Mouse (Mus musculus) embryonic facial prominence, embryonic 15.5 days (tissue): ENCODE measurements around the gene Neto2. TPM values are rescaled to one million over a fixed set of nuclear protein-coding genes. Genes with fewer than 3 reads are reported as not detected.
"Not testable (repeated sequence)": the region's sequence is repeated elsewhere in the genome, so short reads cannot be mapped to it uniquely, and the experiment has no call there.

Source experiments
- ATAC-seq: fragments of 200-750 bp; cut with Nextera tagmentation; 2 replicates; pipeline ENCODE4 v1.8.0; 2017; ENCODE audit warnings: low read depth, moderate TSS enrichment; ENCODE audit not compliant: insufficient number of reproducible peaks, low FRiP score, low TSS enrichment
- H3K27ac ChIP-seq: fragments of 300-500 bp; sonication (generic); replicated peaks from 2 replicates; pipeline ENCODE4 v1.5.1; 2015; ENCODE audit warnings: mild to moderate bottlenecking, inconsistent platforms
- H3K27me3 ChIP-seq: fragments of 300-500 bp; sonication (generic); 2 replicates; pipeline ENCODE4 v1.6.1; 2015; ENCODE audit warnings: inconsistent platforms
- H3K36me3 ChIP-seq: fragments of 300-500 bp; sonication (generic); 2 replicates; pipeline ENCODE4 v1.6.1; 2015; ENCODE audit warnings: mild to moderate bottlenecking, inconsistent platforms
- H3K4me1 ChIP-seq: fragments of 300-500 bp; sonication (generic); 2 replicates; pipeline ENCODE4 v1.6.1; 2015; ENCODE audit warnings: inconsistent platforms
- H3K4me2 ChIP-seq: fragments of 300-500 bp; sonication (generic); replicated peaks from 2 replicates; pipeline ENCODE4 v1.6.1; 2015; ENCODE audit warnings: mild to moderate bottlenecking, inconsistent platforms
- H3K4me3 ChIP-seq: fragments of 300-500 bp; sonication (generic); replicated peaks from 2 replicates; pipeline ENCODE4 v1.5.1; 2015; ENCODE audit warnings: mild to moderate bottlenecking, inconsistent platforms
- H3K9ac ChIP-seq: fragments of 300-500 bp; sonication (generic); 2 replicates; pipeline ENCODE4 v1.6.1; 2015; ENCODE audit warnings: inconsistent platforms
- H3K9me3 ChIP-seq: fragments of 300-500 bp; sonication (generic); replicated peaks from 2 replicates; pipeline ENCODE4 v1.6.1; 2016; ENCODE audit warnings: inconsistent platforms
- WGBS: fragments of 180-500 bp; shearing (Covaris S2); methylation state at CpG from one replicate; pipeline ENCODE4 v1.1.7; 2015; 5-methylcytosine and 5-hydroxymethylcytosine counted together
- polyA plus RNA-seq: library from polyadenylated mRNA; unstranded; fragments of >200 nt; fragmentation: Nextera tagmentation; extraction: Ambion mirVana; gene quantifications from 2 replicates; pipeline ENCODE4 v1.2.1, GENCODE M21; 2015

Gene Neto2
- polyA plus RNA-seq, 1 experiment from 2014 or later, result 7.5 TPM

DNA sequence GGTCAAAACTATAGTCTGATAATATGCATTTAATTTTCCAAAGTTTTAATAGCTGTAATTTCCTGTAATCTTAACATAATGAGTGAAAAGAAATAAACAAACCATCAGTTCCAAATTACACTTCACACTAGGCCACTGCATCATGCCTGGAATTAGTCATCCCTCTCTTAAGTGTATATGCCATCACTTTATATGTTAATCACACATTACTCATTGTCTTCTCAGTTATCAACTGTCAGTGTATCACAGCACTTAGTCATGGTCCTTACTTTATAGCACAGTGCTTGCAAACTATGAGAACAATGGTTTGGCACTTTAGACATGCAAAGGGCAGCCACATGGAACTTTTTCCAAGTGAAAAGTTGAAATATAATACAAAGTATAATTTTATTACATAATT lies 52.2 kb downstream of the Neto2 start:
- no peak overlapping the region for H3K9ac ChIP-seq
- H3K9me3 ChIP-seq, result no peaks in the 10 kb centered on the region
- H3K36me3 ChIP-seq, result no peaks in the 10 kb centered on the region; the same call in 1 of the 2 replicates
- no peaks in the 10 kb centered on the region for H3K4me1 ChIP-seq
- no peak overlapping the region for H3K27ac ChIP-seq
- H3K4me3 ChIP-seq, result no peak overlapping the region
- no peaks in the 10 kb centered on the region for H3K27me3 ChIP-seq
- no peak overlapping the region for H3K4me2 ChIP-seq
- ATAC-seq, result no peak

DNA sequence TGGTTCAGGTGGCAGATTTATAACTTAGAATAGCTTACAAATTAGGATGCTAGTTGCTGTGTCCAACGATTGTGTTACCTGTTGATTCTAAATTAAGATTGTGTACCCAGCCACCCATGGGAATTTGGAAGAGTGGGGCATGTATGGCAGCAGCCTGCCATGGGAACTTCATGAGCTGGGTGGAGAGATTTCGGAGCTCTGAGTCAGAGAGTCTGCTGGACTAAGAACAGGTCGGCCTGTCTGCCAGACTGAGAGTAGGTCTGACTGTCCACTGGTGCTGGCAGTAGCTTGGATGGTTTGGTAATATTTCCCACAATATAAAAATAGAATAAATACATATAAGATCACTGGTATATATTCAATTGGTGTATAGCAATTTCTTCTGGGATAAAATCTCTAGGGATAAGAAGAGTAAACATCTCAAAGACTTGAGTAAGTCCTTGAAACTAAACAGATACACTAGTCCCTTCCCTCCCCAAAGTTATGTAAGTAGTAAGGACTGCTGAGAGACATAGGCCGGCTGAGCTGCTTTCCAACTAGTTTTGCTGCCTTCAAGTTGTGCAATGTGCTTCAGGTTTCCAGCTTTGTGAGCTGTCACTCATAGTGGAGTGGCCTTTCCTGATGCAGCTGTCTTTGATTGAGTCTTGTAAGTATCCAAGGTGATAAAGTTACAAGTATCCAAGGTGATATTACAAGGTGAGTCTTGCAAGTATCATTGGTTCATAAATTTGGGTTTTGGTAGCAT lies 55.6 kb downstream of the Neto2 start:
- Histone ChIP-seq H3K9ac (no peak overlapping the region), H3K4me2 (no peak overlapping the region), H3K27ac (no peak overlapping the region), H3K36me3 (no peaks in the 10 kb centered on the region; the same call in 1 of the 2 replicates), H3K4me3 (no peak overlapping the region), H3K4me1 (no peaks in the 10 kb centered on the region), H3K9me3 (no peaks in the 10 kb centered on the region), H3K27me3 (no peaks in the 10 kb centered on the region)
- no peak for ATAC-seq
- 77% methylated on average over 4 of the region's 4 CpGs for WGBS

DNA sequence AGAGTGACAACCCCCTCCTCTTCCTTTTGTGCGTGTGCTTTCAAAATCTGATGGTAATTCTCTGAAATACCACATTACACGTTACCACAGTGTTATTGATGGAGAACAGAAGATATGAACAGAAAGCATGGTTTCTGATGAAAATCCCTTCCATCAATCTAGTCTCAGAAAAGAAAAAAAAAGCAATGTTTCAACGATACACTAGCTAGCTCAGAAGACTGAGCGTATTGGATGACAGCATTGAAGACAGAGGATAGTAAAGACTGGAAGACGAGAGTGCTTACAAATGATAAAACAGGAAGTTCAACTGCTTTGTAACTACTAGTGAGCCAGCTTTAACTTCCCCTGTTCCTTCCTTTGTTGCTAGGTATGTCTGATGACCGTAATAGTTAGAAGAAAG lies 76.3 kb downstream of the Neto2 start:
- Histone ChIP-seq H3K27me3 (no peaks in the 10 kb centered on the region), H3K27ac (no peak overlapping the region), H3K4me1 (no peaks in the 10 kb centered on the region), H3K4me2 (no peak overlapping the region), H3K9ac (no peak overlapping the region), H3K36me3 (no peaks in the 10 kb centered on the region), H3K9me3 (no peaks in the 10 kb centered on the region), H3K4me3 (no peak overlapping the region)
- no peak for ATAC-seq
- 87% methylated on average over 6 of the region's 6 CpGs for WGBS

DNA sequence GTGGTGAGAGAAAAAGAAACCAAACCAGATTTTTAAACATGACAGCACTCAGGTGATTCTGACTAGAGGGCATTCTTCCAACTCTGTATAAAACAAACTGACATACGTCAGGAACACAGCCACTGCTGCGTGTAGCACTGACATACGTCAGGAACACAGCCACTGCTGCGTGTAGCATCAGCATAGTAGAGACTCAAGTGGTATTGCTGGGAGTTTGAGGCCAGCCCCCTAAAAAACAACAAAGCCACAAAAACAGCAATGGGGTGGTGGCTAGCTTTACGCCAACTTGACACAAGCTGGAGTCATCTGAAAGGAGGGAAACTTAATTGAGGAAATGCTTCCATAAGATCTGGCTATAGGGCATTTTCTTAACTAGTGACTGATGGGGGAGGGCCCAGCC lies 77.5 kb downstream of the Neto2 start:
- no peak overlapping the region for H3K9ac ChIP-seq
- H3K4me3 ChIP-seq, result no peak overlapping the region
- H3K27me3 ChIP-seq, result no peaks in the 10 kb centered on the region
- no peaks in the 10 kb centered on the region for H3K9me3 ChIP-seq
- no peak overlapping the region for H3K27ac ChIP-seq
- WGBS, result 79% methylated on average over 5 of the region's 5 CpGs
- no peak overlapping the region for H3K4me2 ChIP-seq
- no peak for ATAC-seq
- H3K36me3 ChIP-seq, result no peaks in the 10 kb centered on the region
- H3K4me1 ChIP-seq, result no peaks in the 10 kb centered on the region

DNA sequence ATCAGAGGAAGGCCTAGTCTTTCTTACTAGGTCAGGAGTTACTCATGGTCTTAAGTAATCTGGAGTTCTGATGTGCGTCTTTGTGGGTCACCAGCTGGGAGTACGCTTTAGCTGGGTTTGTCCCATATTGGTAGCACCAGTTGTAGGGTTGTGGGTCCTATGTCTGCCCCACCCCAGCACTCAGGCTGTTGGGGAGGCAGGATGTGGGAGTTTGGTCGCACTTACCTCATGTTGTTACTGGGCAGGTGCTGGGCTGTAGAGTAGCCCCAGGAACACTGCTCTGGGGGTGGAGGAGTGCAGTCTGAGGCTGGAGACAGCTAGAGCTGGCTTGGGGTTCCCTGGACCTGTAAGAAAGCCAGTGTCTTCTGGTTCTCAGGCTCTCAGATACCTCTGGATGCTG lies 81.9 kb downstream of the Neto2 start:
- Histone ChIP-seq H3K36me3 (no peaks in the 10 kb centered on the region), H3K4me3 (no peak overlapping the region), H3K27ac (no peak overlapping the region), H3K4me2 (no peak overlapping the region), H3K9me3 (no peaks in the 10 kb centered on the region), H3K4me1 (no peaks in the 10 kb centered on the region), H3K27me3 (no peaks in the 10 kb centered on the region), H3K9ac (no peak overlapping the region)
- no peak for ATAC-seq
- WGBS, result 80% methylated on average over 3 of the region's 3 CpGs

DNA sequence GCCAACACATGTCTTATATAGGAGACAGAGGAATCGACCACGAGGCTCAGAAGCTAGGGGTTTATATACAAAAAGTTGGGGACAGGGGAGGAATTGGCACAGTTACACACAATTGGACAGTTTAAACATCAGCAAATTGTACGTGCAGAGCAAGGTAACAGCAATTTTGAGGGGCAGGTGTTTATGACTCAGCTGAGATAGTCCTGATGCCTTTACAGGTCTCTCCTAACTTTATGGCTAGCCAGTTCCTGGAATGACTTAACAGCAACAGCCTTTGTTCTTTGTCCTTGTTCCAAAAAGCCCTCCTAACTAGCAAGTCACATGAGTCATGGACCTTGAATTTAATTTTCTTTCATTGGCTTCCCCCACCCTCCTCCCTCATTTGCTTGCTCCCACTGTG lies 83.6 kb downstream of the Neto2 start:
- H3K4me3 ChIP-seq, ATAC-seq, H3K9ac ChIP-seq, H3K9me3 ChIP-seq, H3K36me3 ChIP-seq, H3K27me3 ChIP-seq, H3K4me2 ChIP-seq, H3K27ac ChIP-seq, H3K4me1 ChIP-seq: not testable (repeated sequence)
- WGBS, result 83% methylated on average over 3 of the region's 3 CpGs

DNA sequence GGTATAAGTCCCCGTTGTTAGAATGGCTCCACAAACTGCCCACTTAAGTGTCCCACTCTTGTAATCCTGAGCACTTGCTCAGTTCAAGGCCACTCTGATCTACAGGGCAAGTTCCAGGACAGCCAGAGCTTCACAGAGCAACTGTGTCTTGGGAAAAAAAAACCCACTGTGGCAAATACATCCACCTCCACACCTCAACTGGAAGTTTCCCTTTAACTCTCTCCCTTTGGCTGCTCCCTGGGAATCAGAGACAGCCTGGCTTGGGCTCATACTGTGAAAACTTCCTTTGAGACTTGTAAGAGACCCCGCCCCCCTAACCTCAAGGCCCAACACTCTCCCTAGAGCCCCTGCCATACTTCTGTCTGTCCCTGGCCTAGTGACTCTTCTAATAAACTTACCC lies 91.9 kb downstream of the Neto2 start:
- no peak overlapping the region for H3K4me3 ChIP-seq
- no peak overlapping the region for H3K4me2 ChIP-seq
- WGBS, result 81% methylated on average over 2 of the region's 2 CpGs
- no peak for ATAC-seq
- no peaks in the 10 kb centered on the region for H3K9me3 ChIP-seq
- H3K36me3 ChIP-seq, result no peaks in the 10 kb centered on the region
- H3K27ac ChIP-seq, result no peak overlapping the region
- no peak overlapping the region for H3K9ac ChIP-seq
- no peaks in the 10 kb centered on the region for H3K27me3 ChIP-seq
- H3K4me1 ChIP-seq, result no peaks in the 10 kb centered on the region

DNA sequence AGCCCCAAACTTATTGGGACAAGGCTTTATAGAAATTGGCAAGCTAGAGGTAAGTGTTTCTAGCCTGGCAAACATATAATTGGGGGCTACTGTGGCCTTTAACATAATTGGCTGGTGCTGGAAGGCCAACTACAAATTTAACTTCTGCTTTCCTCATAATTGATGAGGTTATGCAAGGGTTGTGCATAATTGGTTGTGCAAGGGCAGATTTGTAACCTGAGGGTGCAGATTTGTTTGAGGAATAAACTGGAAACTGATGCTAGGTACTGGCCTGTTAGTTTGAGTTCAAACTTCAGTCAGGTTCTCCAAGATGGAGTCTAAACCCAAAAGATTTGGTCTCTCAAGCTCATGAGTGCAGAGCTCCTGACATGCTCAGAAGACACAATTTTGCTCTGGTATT lies 92.9 kb downstream of the Neto2 start:
- H3K4me1 ChIP-seq, result no peaks in the 10 kb centered on the region
- H3K9me3 ChIP-seq, result no peaks in the 10 kb centered on the region
- no peaks in the 10 kb centered on the region for H3K36me3 ChIP-seq
- no peak overlapping the region for H3K4me2 ChIP-seq
- H3K27ac ChIP-seq, result no peak overlapping the region
- no peaks in the 10 kb centered on the region for H3K27me3 ChIP-seq
- ATAC-seq, result no peak
- H3K4me3 ChIP-seq, result no peak overlapping the region
- H3K9ac ChIP-seq, result no peak overlapping the region

DNA sequence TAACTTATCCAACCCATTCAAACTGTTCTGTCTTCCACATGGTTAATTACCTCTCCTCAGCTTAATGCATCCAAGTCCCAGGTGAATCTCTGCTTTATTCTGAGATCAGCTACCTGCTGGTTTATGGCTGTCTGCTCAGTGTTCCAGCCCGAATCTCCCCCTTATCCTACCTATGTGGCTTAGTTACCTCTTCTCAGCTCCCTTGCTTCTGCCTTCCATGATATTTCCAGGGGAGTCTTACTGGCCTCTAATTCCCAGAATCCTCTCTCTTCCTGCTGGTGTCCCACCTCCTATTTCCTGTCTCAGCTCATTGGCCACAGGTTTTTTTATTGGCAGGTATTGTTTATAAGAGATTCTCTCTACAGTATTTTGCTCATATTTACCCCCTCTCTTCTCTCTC lies 93.8 kb downstream of the Neto2 start:
- Histone ChIP-seq H3K27ac (no peak overlapping the region), H3K4me3 (no peak overlapping the region), H3K4me2 (no peak overlapping the region), H3K27me3 (no peaks in the 10 kb centered on the region), H3K9me3 (no peaks in the 10 kb centered on the region), H3K9ac (no peak overlapping the region), H3K36me3 (no peaks in the 10 kb centered on the region), H3K4me1 (no peaks in the 10 kb centered on the region)
- 77% methylated on average over 1 of the region's 1 CpGs for WGBS
- no peak for ATAC-seq

DNA sequence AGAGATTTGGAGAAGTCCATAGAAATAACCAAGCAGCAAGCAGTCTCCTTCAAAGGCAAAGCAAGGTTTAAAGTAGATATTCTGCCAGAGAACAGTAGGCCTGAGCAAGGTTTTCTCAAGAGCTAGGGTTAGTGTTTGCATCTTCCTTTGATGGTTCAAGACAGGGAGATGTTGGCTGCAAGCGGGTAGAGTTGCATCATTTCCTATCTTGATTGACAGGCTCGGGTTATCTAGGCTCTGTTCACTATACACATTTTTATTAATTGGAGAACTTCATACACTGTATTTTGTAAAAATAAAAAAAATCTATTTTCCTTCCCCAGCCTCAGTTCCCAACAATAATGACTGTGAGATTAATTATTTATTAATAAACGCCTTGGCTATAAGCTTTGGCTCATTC lies 94.2 kb downstream of the Neto2 start:
- no peaks in the 10 kb centered on the region for H3K4me1 ChIP-seq
- H3K27me3 ChIP-seq, result no peaks in the 10 kb centered on the region
- no peak overlapping the region for H3K9ac ChIP-seq
- ATAC-seq, result no peak
- no peaks in the 10 kb centered on the region for H3K36me3 ChIP-seq
- H3K4me2 ChIP-seq, result no peak overlapping the region
- no peak overlapping the region for H3K4me3 ChIP-seq
- 81% methylated on average over 3 of the region's 3 CpGs for WGBS
- no peaks in the 10 kb centered on the region for H3K9me3 ChIP-seq
- H3K27ac ChIP-seq, result no peak overlapping the region

DNA sequence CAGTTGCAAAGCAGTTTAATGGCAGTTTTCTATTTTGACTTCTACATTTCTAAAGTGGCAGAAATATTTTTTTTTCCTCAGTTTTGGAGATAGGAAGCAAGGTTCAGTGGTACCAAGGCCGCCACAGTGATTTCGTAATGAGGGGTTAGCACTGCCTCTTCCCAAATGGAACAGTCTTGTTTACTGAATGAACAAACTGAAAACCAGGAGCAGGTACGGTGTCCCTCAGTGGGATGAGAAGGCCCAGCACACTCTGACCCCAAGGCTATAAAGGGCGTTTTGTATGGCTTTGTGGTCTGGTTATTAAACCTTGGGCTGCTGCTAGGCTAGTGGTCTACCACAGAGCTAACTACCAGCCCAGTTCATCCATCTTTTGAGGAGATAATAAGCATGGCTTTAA lies 96.5 kb downstream of the Neto2 start:
- Histone ChIP-seq H3K9me3 (no peaks in the 10 kb centered on the region), H3K27me3 (no peaks in the 10 kb centered on the region), H3K4me1 (no peaks in the 10 kb centered on the region), H3K36me3 (no peaks in the 10 kb centered on the region), H3K27ac (no peak overlapping the region), H3K4me2 (no peak overlapping the region), H3K9ac (no peak overlapping the region), H3K4me3 (no peak overlapping the region)
- ATAC-seq, result no peak
- whole genome bisulfite sequencing, result 70% methylated on average over 4 of the region's 4 CpGs

DNA sequence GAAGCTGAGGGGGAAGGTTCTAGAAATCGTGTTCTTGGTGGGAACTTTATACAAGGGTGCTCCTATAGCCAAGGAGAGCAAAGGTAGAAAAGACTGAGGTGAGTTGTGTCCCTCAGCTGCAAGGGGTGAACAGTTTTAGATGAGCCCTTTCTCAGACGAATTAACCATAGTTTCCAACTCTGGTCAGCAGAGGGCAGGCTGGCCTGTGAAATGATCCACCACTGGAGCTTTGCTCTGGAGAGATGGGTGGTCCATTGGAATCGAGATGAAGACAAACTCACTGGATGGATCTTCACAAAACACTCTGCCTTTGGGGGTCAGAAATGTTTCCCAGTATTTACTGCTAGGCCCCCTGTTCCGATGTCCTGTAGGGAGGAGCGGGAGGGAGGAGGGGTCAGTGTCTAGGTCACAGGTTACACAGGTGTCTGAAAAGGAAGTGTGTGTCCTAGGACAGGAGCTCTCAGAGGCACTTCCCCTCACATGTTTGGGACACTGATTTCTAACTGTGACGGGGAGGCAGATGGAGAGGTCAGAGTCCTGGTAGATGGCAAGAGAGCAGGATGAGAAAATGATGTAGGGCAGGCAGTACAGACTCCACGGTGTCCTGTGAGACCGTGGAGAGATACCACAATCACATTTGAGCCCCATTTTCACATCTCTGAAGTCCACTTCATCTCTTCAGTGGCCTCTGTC lies 97.4 kb downstream of the Neto2 start:
- Histone ChIP-seq H3K4me2 (no peak overlapping the region), H3K27me3 (no peaks in the 10 kb centered on the region), H3K4me1 (no peaks in the 10 kb centered on the region), H3K4me3 (no peak overlapping the region), H3K36me3 (no peaks in the 10 kb centered on the region), H3K9ac (no peak overlapping the region), H3K9me3 (no peaks in the 10 kb centered on the region), H3K27ac (no peak overlapping the region)
- ATAC-seq, result no peak
- whole genome bisulfite sequencing, result 38% methylated on average over 8 of the region's 8 CpGs
